Mouse (Mus musculus) CD8-positive naive resting alpha-beta T cell, adult 2 months (primary cell): ENCODE measurements around the gene Ssc4d.

ENCODE experiments used
- DNase-seq, 2 experiments: peaks; one replicate each; pipeline ENCODE4 v3.0.0; 2022; ENCODE audit warnings: low read depth in 2 of 2, low spot score in 2 of 2

The Ssc4d gene

GRCm38 (mm10) chr5:135979381-135979780, 5.0 kb upstream of the Ssc4d start:
- DNase-seq = no peak

- no peak for DNase-seq
Measured at GRCm38 (mm10) chr5:135975893-135976668, 1.8 kb upstream of the Ssc4d start.

- DNase-seq = no peak
Measured at GRCm38 (mm10) chr5:135971876-135972275, 2.5 kb downstream of the Ssc4d start.

- no peak for DNase-seq
Measured at GRCm38 (mm10) chr5:135970247-135970646, 4.1 kb downstream of the Ssc4d start.

GRCm38 (mm10) chr5:135968781-135969180, 5.5 kb downstream of the Ssc4d start:
- peak; percentile 69 to 79 for DNase-seq

GRCm38 (mm10) chr5:135966866-135967265, 7.5 kb downstream of the Ssc4d start:
- DNase-seq = peak; percentile 34 to 46

- DNase-seq = no peak
Measured at GRCm38 (mm10) chr5:135965501-135965930, 8.8 kb downstream of the Ssc4d start.

GRCm38 (mm10) chr5:135963280-135963627, 11.1 kb downstream of the Ssc4d start:
- no peak for DNase-seq

- peak; percentile 96 to 97 for DNase-seq
Measured at GRCm38 (mm10) chr5:135962492-135963279, 11.6 kb downstream of the Ssc4d start.

- no peak for DNase-seq
Measured at GRCm38 (mm10) chr5:135962125-135962491, 12.2 kb downstream of the Ssc4d start.

- no peak for DNase-seq
Measured at GRCm38 (mm10) chr5:135960909-135961635, 13.3 kb downstream of the Ssc4d start.

- DNase-seq = no peak
Measured at GRCm38 (mm10) chr5:135959911-135960310, 14.4 kb downstream of the Ssc4d start.

GRCm38 (mm10) chr5:135958367-135958766, 16.0 kb downstream of the Ssc4d start:
- no peak for DNase-seq

- peak; percentile 81 to 89 for DNase-seq
Measured at GRCm38 (mm10) chr5:135957207-135957974, 16.9 kb downstream of the Ssc4d start.

- no peak for DNase-seq
Measured at GRCm38 (mm10) chr5:135956300-135957206, 17.8 kb downstream of the Ssc4d start.

GRCm38 (mm10) chr5:135952830-135953229, 21.5 kb downstream of the Ssc4d start:
- DNase-seq = no peak

- no peak for DNase-seq
Measured at GRCm38 (mm10) chr5:135951660-135952059, 22.7 kb downstream of the Ssc4d start.

- no peak for DNase-seq
Measured at GRCm38 (mm10) chr5:135950710-135951412, 23.5 kb downstream of the Ssc4d start.

- no peak for DNase-seq
Measured at GRCm38 (mm10) chr5:135946621-135947020, 27.7 kb downstream of the Ssc4d start.
